Mouse (Mus musculus) lung, embryonic 16.5 days (tissue): Measurements from ENCODE around the gene Atp5k. TPM values are rescaled to one million over a fixed set of nuclear protein-coding genes. Genes with fewer than 3 reads are reported as not detected.

ENCODE experiments used
- ATAC-seq: fragments of 200-750 bp; cut with Nextera tagmentation; 2 replicates; pipeline ENCODE4 v1.8.0; 2017; ENCODE audit warnings: low read depth, mild to moderate bottlenecking, moderate library complexity
- H3K27ac ChIP-seq: fragments of 300-500 bp; sonication (generic); 2 replicates; pipeline ENCODE4 v1.5.1; 2014; ENCODE audit warnings: mild to moderate bottlenecking, control low read depth, low read length
- H3K27me3 ChIP-seq: fragments of 300-500 bp; sonication (generic); 2 replicates; pipeline ENCODE4 v1.6.1; 2014; ENCODE audit warnings: low read depth, low read length, mixed read lengths; ENCODE audit not compliant: control insufficient read depth, insufficient read depth
- H3K36me3 ChIP-seq: fragments of 300-500 bp; sonication (generic); 2 replicates; pipeline ENCODE4 v1.6.1; 2014; ENCODE audit warnings: low read length; ENCODE audit not compliant: control insufficient read depth, insufficient read depth
- H3K4me1 ChIP-seq: fragments of 300-500 bp; sonication (generic); replicated peaks from 2 replicates; pipeline ENCODE4 v1.6.1; 2014; ENCODE audit warnings: low read length, mixed read lengths; ENCODE audit not compliant: control insufficient read depth, insufficient read depth
- H3K4me2 ChIP-seq: fragments of 300-500 bp; sonication (generic); 2 replicates; pipeline ENCODE4 v1.6.1; 2014; ENCODE audit warnings: low read depth, low read length, control low read depth
- H3K4me3 ChIP-seq: fragments of 300-500 bp; sonication (generic); 2 replicates; pipeline ENCODE4 v1.5.1; 2014; ENCODE audit warnings: mild to moderate bottlenecking, low read length, control low read depth
- H3K9ac ChIP-seq: fragments of 300-500 bp; sonication (generic); 2 replicates; pipeline ENCODE4 v1.6.1; 2014; ENCODE audit warnings: low read length, control low read depth
- H3K9me3 ChIP-seq: fragments of 300-500 bp; sonication (generic); 2 replicates; pipeline ENCODE4 v1.6.1; 2016; ENCODE audit warnings: low read length; ENCODE audit not compliant: control insufficient read depth
- WGBS: fragments of 180-500 bp; shearing (Covaris S2); extraction: QIAGEN DNeasy Blood & Tissue Kit; methylation state at CpG from one replicate; pipeline ENCODE4 v1.1.7; 2014; 5-methylcytosine and 5-hydroxymethylcytosine counted together
- polyA plus RNA-seq: library from polyadenylated mRNA; unstranded; fragments of >200 nt; fragmentation: Nextera tagmentation; extraction: Ambion mirVana; gene quantifications from 2 replicates; pipeline ENCODE4 v1.2.1, GENCODE M21; 2015

Gene Atp5k
- polyA plus RNA-seq, 1 experiment from 2014 or later, result 387 TPM

- no peak overlapping the region for H3K27ac ChIP-seq
- peaks cover 6% of the 10 kb centered on the region for H3K4me1 ChIP-seq
- no peak for ATAC-seq
- H3K4me2 ChIP-seq, result 0 out of 2 replicates have a peak overlapping the region, but pooled peaks have one; percentile 77
- no peaks in the 10 kb centered on the region for H3K9me3 ChIP-seq
- no peaks in the 10 kb centered on the region for H3K36me3 ChIP-seq
- peak overlapping the region; percentile 48; the same call in 1 of the 2 replicates for H3K4me3 ChIP-seq
- no peak overlapping the region for H3K9ac ChIP-seq
- H3K27me3 ChIP-seq, result no peaks in the 10 kb centered on the region
- WGBS, result 69% methylated on average over 7 of the region's 7 CpGs
Measured at GRCm38 (mm10) chr5:108447857-108448256, 13.6 kb upstream of the Atp5k start.

DNA sequence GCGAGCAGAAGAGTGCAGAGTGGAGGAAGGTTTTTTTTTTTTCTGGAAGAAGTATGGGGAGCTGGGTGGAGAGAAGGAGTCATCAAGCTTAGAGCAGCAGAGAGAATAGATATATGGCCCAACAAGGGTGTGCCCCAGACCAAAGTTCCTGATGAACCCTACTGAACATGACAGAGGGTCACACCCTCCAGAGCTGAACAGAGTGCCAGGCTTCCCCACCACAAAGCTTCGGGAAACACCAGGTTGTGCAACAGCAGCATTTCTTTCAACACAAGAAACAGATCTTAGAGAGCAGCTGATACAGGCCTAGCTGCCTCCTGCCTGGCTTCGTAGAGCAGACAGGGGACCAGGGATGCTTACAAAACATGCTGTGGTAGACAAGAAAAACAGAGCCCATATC, 12.7 kb upstream of the Atp5k start:
- Histone ChIP-seq H3K9me3 (no peaks in the 10 kb centered on the region), H3K27me3 (no peaks in the 10 kb centered on the region), H3K4me1 (peaks cover 6% of the 10 kb centered on the region), H3K4me3 (no peak overlapping the region), H3K27ac (no peak overlapping the region), H3K36me3 (no peaks in the 10 kb centered on the region), H3K9ac (no peak overlapping the region), H3K4me2 (no peak overlapping the region)
- ATAC-seq, result no peak
- WGBS, result 73% methylated on average over 3 of the region's 3 CpGs

- Histone ChIP-seq H3K9ac (no peak overlapping the region), H3K9me3 (no peaks in the 10 kb centered on the region), H3K4me1 (peaks cover 14% of the 10 kb centered on the region), H3K36me3 (peaks cover 4% of the 10 kb centered on the region), H3K4me3 (no peak overlapping the region), H3K27me3 (no peaks in the 10 kb centered on the region), H3K4me2 (no peak overlapping the region), H3K27ac (no peak overlapping the region)
- WGBS, result 62% methylated on average over 2 of the region's 2 CpGs
- no peak for ATAC-seq
Measured at GRCm38 (mm10) chr5:108436101-108436500, 1.9 kb upstream of the Atp5k start.

GRCm38 (mm10) chr5:108431196-108431595, 3.1 kb downstream of the Atp5k start:
- no peak overlapping the region for H3K9ac ChIP-seq
- H3K27me3 ChIP-seq, result no peaks in the 10 kb centered on the region
- peaks cover 11% of the 10 kb centered on the region for H3K36me3 ChIP-seq
- no peaks in the 10 kb centered on the region for H3K9me3 ChIP-seq
- WGBS, result 72% methylated on average over 6 of the region's 6 CpGs
- no peak overlapping the region for H3K4me2 ChIP-seq
- no peak overlapping the region for H3K27ac ChIP-seq
- peaks cover 14% of the 10 kb centered on the region for H3K4me1 ChIP-seq
- no peak for ATAC-seq
- H3K4me3 ChIP-seq, result no peak overlapping the region

DNA sequence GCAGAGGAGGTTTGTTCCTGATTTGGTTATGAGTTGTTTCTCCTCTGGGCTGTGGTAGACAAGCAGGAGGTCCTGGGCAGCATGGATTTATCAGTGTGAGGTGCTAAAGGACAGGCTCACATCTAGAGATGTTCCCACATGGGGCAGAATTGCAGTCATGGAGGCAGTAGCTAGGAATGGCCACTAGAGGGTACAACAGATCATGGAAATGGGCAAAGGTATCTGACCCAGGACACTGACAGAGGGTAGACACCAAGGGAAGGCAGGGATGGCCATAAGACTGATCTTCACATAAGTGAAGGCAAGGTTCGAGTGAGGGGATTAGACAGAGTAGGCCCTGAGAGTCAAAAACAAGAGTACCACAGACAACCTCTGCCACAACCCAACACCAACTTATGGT, 7.1 kb downstream of the Atp5k start:
- no peaks in the 10 kb centered on the region for H3K4me1 ChIP-seq
- no peaks in the 10 kb centered on the region for H3K9me3 ChIP-seq
- H3K4me3 ChIP-seq, result no peak overlapping the region
- peak; percentile 51; the same call in 1 of the 2 replicates for ATAC-seq
- H3K9ac ChIP-seq, result no peak overlapping the region
- H3K4me2 ChIP-seq, result no peak overlapping the region
- H3K27ac ChIP-seq, result no peak overlapping the region
- H3K36me3 ChIP-seq, result peaks cover 11% of the 10 kb centered on the region
- H3K27me3 ChIP-seq, result no peaks in the 10 kb centered on the region
- 48% methylated on average over 1 of the region's 1 CpGs for WGBS

- Histone ChIP-seq H3K36me3 (no peaks in the 10 kb centered on the region), H3K4me1 (no peaks in the 10 kb centered on the region), H3K4me3 (no peak overlapping the region), H3K9ac (no peak overlapping the region), H3K9me3 (no peaks in the 10 kb centered on the region), H3K27me3 (no peaks in the 10 kb centered on the region), H3K4me2 (no peak overlapping the region), H3K27ac (no peak overlapping the region)
- 84% methylated on average over 2 of the region's 2 CpGs for WGBS
- ATAC-seq, result no peak; the same call in 1 of the 2 replicates
Measured at GRCm38 (mm10) chr5:108423427-108423826, 10.8 kb downstream of the Atp5k start.

- H3K36me3 ChIP-seq, result no peaks in the 10 kb centered on the region
- no peak overlapping the region for H3K27ac ChIP-seq
- H3K9me3 ChIP-seq, result no peaks in the 10 kb centered on the region
- H3K4me3 ChIP-seq, result no peak overlapping the region
- 74% methylated on average over 3 of the region's 3 CpGs for WGBS
- no peak overlapping the region for H3K4me2 ChIP-seq
- H3K27me3 ChIP-seq, result no peaks in the 10 kb centered on the region
- no peak overlapping the region for H3K9ac ChIP-seq
- H3K4me1 ChIP-seq, result no peaks in the 10 kb centered on the region
- ATAC-seq, result no peak
Measured at GRCm38 (mm10) chr5:108422741-108423140, 11.5 kb downstream of the Atp5k start.

DNA sequence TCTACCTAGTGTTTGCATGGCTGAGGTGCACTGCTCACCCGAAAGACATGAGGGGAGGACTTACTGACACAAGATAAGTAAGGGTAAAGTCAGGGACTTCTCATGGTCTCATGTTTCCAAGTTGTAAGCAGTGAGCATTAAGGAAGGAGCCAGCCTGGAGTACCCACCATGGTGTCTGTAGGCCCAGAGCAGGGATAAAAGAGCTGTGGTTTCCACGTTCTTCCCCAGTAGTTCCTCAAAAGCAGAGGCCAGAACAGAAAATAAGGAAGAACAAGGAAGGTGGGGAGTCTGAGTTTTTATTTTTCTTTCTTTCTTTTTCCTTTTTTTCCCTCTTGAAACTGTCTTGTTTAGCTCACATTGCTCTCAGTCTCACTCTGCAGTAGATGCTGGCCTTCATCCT, 19.5 kb downstream of the Atp5k start:
- 52% methylated on average over 2 of the region's 2 CpGs for WGBS
- no peak for ATAC-seq
- no peaks in the 10 kb centered on the region for H3K9me3 ChIP-seq
- no peaks in the 10 kb centered on the region for H3K27me3 ChIP-seq
- no peak overlapping the region for H3K4me2 ChIP-seq
- no peaks in the 10 kb centered on the region for H3K36me3 ChIP-seq
- no peak overlapping the region for H3K27ac ChIP-seq
- no peaks in the 10 kb centered on the region for H3K4me1 ChIP-seq
- no peak overlapping the region for H3K9ac ChIP-seq
- no peak overlapping the region for H3K4me3 ChIP-seq

- no peaks in the 10 kb centered on the region for H3K27me3 ChIP-seq
- no peak overlapping the region for H3K4me3 ChIP-seq
- H3K9me3 ChIP-seq, result no peaks in the 10 kb centered on the region
- no peak overlapping the region for H3K4me2 ChIP-seq
- H3K27ac ChIP-seq, result no peak overlapping the region
- H3K9ac ChIP-seq, result no peak overlapping the region
- H3K36me3 ChIP-seq, result no peaks in the 10 kb centered on the region
- no peaks in the 10 kb centered on the region for H3K4me1 ChIP-seq
- ATAC-seq, result no peak
- WGBS, result 67% methylated on average over 2 of the region's 2 CpGs
Measured at GRCm38 (mm10) chr5:108406977-108407376, 27.3 kb downstream of the Atp5k start.

GRCm38 (mm10) chr5:108405460-108405859, 28.8 kb downstream of the Atp5k start:
- H3K4me3 ChIP-seq, result no peak overlapping the region
- no peak overlapping the region for H3K4me2 ChIP-seq
- no peaks in the 10 kb centered on the region for H3K4me1 ChIP-seq
- no peak overlapping the region for H3K27ac ChIP-seq
- 42% methylated on average over 1 of the region's 1 CpGs for whole genome bisulfite sequencing
- H3K36me3 ChIP-seq, result no peaks in the 10 kb centered on the region
- no peaks in the 10 kb centered on the region for H3K9me3 ChIP-seq
- no peaks in the 10 kb centered on the region for H3K27me3 ChIP-seq
- H3K9ac ChIP-seq, result no peak overlapping the region
- ATAC-seq, result no peak
